Mouse (Mus musculus): ENCODE data around the gene Lrtm1.

Lrtm1 gene

DNA sequence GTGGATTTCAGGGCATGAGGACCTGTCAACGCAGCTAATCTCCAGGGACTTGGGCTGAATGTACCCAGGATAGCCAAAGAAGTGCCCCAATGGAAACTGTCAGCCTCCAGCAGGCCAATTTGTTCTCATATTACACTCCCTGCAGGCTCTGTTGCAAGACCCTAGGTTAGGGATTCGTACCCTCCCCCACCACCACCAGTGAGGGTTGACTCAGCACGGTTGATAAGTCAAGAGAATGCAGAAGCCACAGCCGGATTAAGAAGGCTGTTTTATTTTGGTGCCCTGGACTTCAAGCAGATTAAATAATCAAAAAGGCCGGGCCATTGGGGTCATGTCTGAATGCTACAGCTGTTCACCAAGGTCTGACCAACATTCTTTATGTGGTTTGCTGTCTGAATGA is at the start of gene Lrtm1:
Lrtm1 (plus strand) TSS at position 326 of the 400 bp plus-strand sequence.
- peak; percentile 47 for DNase-seq (ENCODE audit: low spot score)

DNA sequence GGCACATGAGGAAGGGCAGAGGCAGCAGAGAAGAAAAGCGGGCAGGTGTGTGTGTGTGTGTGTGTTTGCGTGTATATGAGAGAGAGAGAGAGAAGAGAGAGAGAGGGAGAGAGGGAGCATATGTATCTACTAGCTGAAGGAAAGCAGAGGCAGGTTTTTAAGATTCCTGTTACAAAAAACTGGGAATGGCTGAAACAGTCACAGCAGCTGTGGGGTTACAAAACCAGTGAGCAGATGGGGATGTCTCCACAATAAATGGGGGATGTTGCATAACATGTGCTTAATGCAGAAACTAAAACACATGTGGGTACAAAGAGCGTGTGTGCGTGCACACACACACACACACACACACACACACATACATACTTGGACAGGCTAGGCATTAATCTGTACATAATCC is 48.8 kb upstream of the Lrtm1 start:
- DNase-seq (ENCODE audit: low spot score), result no peak

DNA sequence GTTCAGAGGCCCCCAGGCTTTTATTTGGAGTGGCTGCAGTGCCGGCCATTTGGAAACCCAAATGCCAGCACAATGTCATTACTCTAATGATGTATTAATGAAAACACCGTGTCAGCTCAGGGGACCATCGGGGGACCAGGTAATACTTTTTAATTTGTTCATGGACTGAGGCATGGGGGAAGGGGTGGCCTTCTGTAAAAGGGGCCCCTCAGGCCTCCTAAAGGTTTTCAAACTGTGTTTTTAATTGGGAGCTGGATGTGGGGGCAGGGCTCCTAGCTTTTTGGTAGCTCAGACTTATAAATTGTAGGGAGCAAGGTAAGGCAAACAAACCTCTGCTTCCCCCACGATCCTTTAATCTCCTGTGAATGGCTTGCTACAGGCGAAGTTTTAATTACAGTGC is 45.4 kb upstream of the Lrtm1 start:
- DNase-seq (ENCODE audit: low spot score), result no peak

DNA sequence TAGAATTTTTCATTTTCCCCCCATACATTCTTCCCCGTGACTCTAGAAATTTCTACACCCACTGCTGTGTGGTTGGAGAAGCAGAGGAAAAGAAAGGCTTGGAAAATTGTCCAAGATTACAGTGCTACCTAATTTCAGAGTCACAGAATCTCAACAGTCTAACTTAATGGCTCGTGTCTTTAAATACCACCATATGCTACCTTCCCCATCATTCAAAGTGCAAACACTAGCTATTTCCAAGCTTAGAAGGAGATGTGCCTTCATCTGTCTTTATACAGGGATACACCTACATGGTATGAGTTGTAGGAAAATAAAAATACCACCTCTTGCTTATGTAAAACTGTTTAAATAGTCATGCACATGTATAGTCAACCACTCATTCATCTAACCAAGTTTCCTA is 38.8 kb upstream of the Lrtm1 start:
- no peak for DNase-seq (ENCODE audit: low spot score)

DNA sequence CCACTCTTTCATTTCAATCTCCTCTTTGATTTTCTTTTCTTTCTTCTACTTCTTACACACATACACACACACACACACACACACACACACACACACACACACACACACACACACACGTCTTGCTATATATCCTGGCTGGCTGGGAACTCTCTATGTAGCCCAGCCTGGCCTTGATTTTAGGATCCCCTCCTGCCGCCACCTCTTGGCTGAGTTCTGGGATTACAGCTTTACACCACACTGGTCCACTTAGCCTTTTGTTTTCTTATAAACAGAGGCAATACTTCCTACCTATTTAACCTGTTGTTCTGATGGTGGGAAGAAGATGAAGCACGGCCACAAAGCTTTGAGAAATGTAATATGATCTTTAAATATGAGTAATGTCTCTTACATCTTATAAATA is 37.5 kb upstream of the Lrtm1 start:
- no peak for DNase-seq (ENCODE audit: low spot score)

DNA sequence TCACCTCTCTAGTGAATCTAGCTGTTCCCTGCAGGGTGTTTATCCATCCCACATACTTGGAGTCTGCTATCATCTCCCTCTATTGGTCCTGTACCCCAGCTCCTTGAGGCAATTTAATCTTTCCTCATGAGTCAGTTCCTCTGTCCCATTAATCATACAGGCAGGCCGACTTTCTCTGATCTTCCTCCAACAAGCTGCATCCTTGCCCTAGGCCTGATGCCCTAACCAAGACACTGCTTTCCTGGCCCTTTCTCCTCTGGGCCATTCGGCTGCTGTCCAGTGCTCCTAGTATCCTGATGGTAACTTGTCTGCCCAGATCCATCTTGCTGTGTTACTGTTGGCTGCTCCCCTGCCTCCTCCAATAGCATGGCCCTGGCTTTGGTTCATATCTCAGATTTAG is 33.7 kb upstream of the Lrtm1 start:
- DNase-seq (ENCODE audit: low spot score), result no peak

DNA sequence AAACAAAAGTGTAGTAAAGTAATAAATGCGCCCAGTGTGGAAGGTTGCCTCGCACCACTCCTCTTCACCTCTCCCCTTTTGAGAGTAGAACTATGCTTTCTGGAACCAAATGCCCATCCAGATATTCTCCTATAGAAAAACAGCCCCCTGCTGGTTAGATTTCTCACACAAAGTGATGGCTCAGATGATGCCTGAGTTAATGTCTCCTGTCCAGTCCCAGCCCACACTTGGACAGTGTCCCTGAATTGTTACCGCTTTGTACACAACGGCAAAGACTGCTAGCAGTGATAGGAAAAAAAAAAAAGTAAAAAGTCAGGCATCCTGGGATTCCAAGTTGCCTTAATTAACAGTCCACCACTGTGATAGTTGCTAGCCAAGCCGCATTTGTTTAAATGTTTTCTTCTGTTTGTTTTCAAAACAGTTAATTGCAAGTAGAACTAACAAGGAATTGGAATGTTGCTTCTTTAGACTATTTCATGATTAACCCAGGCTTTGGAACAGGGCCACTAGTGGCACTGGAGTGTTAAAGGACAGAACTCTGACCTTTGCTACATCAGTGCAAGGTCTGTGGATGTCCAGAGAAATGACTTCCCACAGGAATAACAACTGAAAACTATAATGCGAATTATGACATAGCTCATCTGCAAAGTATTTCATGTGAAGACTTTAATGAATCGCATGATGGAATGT is 29.7 kb upstream of the Lrtm1 start:
- DNase-seq (ENCODE audit: low spot score), result no peak

DNA sequence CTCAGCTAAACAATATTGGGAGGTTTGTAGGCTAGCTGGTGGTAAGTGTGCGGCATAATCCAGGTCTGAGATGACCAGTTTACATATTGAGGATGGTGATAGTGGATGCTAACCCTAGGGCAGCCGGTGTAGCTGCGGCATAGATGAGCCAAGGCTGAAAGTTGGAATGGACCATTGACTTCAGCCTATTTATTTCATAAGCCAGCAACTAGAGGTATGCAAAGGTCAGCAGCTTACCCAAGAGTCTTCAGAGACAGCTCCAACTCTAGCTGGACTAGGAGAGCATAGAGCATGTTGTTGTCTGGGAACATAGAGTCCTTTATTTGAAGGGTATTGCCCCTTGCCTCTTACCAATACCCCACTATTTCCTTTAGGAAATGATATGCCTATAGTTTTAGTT is 21.4 kb upstream of the Lrtm1 start:
- DNase-seq (ENCODE audit: low spot score), result no peak

DNA sequence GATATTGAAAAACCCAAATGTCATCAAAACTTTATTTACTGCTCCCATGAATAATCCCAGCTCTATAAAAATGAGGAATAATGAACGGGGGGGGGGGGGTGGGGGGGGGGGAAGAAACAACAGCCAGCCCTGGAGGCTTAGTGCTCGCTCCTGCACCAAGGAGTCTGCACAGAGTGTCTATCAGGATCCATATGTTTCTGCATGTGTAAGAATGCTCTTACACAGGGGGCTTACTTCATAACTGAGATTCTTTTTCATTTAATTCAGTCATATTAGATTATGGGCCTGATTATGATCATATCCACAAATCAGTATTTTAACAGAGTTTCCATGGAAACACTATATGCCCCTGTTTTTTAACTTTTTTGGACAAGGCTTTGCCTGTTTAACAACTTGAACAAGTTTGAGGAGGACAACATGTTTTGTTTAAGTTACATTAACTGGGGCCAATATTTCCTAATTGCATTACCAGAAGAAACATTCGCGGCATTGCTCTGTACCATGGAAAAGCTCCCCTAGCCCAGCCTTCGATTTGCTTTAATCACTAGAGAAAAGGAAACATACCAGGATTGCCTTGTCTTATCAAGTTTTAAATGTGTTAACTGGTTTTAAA is 12.7 kb upstream of the Lrtm1 start:
- DNase-seq (ENCODE audit: low spot score), result no peak

DNA sequence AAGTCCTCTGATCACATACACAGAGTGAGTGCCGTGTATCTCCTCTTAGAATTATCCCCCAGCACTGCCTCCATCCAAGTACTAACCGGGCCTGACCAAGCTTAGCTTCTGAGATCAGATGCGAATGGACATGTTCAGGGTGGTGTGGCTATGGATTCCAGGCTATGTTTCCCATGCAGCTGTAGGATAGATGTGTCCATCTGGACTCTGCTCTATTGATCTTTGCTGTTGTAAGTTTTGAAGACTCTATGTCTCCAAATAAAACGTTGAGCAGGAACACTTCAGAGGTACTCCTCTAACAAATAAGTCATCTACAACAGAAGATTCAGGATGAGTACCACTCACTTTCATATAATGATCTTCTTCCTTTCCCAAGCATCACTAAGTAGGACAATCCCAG is 8.4 kb upstream of the Lrtm1 start:
- DNase-seq (ENCODE audit: low spot score), result no peak

DNA sequence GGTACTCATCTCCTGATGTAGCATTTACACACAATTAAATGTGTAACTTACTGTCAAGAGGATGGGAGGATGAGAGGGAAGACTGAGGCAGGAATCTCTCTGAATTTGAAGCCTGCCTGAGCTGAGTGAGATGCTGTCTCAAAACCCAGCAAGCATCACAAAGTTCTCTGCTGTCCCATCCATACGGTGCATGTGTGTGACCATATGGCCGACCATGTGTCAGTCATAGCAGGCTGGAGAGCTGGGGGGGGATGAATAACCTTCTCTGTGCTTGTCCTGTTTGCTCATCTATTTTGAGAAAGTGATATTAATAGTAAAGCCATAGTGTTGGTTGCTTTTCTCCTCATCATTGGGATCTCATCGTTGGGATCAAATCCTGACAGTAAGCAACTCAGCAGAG is 4.8 kb upstream of the Lrtm1 start:
- DNase-seq (ENCODE audit: low spot score), result no peak

DNA sequence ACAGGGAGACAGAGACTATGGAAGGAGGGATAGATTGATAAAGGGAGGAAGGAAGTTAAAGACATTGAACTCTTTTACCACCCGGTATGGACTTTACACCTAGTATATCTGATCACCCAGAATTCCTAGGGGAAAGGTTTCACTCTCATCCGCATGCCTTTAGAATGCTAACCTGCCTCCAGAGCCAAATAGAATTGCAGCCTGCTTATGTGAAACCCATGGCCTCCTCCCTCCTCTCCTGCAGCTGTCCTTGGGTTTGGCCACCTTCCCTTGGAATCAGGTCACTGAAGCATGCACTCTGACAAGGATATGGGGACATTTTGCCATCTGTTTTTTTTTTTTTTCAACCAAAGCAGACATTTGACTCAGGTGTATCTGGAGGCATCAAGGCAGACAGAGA is 3.3 kb upstream of the Lrtm1 start:
- DNase-seq (ENCODE audit: low spot score), result no peak

DNA sequence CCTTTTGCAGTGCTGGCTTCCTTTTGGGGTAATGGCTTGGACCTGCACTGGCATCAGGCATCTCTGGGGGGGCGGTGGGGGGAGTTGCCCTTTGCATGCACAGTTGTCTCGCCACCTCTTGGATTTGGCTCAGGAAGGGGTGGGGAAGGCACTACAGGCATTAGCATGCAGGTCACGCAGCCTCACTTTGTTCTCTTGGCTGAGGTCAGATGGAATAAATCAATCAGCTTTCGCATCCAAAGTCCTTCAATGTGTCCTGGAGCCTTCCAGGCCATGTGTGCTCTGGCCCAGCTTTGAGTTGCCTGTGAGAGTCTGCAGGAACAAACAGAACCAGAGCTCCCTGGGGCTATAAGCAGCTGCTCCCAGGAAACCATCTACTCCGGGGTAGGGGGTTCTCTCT is 2.1 kb upstream of the Lrtm1 start:
- no peak for DNase-seq (ENCODE audit: low spot score)

DNA sequence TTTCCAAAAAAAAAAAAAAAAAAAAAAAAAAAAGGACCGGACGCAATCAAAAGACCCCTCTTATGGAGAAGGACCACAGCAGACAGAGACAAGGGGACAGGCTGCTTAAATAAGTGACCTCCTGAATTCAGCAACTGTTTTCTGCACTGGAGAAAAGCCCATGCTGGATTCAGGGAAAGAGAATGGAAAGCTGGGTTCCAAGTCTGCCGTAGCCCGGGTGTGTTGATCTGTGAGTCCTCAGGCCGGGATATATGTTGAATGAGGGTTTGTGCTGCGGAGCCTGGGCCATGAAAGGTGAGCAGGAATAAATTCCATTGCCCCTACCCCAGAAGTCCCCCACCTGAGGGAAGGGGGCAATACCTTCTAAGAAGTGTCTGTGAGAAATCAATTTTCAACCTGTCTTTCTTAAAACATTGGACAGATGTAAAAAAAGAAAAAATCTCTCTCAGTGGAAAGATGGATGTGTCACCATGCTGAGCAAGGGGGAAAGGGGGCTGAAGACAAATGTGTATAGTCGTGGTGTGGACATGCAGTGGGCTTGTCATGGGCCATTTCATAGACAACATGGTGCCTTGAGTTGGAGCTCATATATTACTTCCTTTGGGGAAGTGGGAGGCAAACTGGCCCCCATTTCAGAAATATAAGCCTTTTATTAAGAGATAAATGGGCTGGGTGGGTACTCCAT is 450 bp downstream of the Lrtm1 start:
- no peak for DNase-seq (ENCODE audit: low spot score)

DNA sequence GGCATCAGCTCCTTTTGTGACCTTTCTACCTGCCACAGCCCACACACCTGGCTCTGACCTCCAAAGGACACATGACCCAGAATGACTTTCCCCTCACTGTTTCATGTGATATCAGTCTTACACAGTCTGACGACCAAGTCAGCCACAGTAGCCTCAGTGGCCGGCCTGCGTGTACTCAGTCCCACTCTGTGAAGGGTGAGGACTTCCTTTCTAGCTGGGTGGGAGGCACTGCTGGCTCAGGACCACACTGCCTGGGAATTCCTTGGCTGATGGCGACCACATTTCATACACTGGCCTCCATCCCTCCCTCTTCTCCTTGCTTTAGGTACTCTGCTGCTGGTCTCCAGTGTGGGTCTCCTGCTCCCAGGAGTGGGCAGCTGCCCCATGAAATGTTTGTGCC is 3.3 kb downstream of the Lrtm1 start:
- DNase-seq (ENCODE audit: low spot score), result no peak

DNA sequence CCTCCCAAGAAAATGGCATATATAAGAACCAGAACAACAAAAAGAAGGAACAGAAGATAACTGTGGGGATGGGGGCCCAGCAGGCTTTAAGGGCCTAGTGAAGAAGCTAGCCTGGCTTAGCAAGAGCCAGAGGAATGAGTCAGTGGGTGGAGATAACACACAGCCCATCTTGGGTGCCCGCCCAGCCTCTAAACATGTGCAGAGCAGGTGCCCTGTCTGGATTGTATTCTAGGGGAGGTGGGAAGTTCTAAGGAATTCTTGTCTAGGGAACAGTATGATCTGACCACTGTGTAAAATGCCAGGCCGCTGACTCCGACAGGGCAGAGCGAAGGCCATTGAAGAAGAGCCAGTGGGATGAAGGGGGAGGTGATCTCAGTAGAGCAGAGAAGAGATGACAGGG is 5.2 kb downstream of the Lrtm1 start:
- DNase-seq (ENCODE audit: low spot score), result no peak

DNA sequence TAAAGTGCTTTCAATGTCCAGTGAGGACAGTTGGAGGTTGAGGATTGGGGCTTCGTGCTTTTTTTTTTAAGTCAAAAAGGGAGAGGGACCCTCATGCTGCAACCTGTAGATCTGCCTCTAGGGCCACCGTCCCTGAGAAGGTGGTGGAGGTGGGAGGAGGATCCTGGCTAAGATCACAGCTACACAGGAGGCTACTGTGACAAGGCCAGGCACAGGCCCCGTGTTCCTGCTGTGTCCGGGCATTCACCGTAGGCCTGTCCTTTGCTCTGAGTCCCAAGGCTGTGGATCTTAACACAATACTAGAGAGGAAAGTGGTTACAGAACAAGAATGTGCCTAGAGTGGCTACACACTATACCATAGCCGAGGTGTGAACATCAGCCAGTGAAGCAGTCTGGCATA is 7.3 kb downstream of the Lrtm1 start:
- DNase-seq (ENCODE audit: low spot score), result no peak

DNA sequence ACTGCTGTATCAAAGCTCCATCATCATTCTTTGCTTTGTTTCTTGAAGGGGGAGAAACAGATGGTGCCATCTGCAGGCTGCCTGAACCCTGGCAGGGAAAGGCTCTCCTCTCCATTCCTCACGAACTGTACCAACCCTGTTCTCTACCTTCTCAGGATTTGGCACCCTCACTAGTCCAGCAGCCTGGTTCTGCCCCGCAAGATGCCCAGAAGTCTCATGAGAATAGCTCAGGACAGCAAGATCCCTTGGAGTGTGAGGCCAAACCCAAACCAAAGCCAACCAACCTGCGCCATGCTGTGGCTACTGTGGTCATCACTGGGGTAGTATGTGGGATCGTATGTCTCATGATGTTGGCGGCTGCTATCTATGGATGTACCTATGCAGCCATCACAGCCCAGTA is 9.3 kb downstream of the Lrtm1 start:
- no peak for DNase-seq (ENCODE audit: low spot score)

DNA sequence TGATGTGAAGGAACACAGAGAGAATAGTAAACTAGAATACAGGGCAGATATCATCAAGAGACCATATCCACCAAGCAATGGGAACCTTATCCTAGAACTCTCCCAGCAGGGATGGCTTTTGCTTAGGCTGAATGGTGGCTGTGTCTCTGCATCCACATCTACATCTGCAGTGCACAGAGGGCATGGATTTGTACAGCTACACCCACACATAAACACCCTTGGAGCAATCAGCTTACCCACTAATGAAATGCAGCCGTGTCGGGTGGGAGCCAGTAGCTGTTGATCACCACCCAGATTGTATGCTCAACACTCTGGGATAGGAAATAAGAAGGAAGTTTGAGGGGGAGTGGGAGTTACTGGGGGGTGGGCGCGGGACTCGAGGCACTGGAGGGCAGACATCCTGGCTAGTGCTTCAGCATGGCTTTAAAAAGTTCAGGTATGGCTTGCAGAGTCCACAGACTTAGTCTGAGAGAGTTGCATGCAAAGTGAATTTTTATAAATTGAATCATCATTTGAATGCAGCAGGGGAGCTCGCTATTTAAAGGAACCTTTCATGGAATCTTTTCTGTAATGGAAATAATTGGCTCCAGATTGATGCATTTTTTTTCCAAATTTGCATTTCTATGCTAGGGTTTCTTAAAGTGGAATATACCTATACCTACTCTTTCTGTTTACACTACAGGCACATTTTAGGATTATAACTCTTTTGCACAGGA is 10.5 kb downstream of the Lrtm1 start:
- DNase-seq (ENCODE audit: low spot score), result no peak

DNA sequence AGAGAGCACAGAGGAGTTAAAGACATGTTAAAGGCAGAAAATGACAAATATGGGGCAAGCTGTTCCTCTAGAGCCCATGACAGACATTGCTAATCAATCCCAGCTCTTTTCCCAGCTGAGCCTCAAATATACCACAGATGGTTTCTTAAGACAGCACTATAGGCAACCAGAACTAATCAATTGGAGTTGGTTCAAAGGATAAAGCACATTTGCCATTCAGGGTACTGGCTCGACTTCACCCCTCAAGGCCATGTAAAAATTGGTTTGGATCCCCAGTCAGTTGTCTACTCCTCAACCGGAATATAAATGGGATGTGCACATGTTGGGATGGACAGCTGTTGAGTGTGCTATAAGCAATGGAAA is 11.1 kb downstream of the Lrtm1 start:
- no peak for DNase-seq (ENCODE audit: low spot score)

DNA sequence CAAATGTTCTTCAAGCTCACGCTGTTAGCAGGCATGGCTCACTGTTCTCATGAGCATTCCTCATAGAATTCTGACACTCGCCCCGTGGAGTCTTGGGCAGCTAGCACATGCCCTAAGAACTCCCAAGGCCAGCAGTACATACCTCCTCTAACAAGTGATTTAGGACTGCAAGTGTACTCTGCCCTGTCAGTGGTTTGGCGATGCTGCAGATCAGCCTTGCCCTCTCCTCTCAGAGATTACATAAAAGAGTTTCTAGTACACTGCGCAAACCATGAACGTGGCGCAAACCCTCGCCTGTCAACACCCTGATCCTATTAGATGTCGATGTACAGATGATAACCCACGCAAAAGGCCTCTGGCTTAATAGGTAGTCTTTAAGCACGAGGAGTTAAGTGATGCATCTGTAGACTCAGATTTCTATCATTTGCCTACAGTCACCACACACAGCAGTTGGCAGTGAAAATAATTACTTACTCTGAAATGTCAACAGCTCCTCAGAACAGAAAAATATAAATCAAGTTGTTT is 11.9 kb downstream of the Lrtm1 start:
- DNase-seq (ENCODE audit: low spot score), result no peak

DNA sequence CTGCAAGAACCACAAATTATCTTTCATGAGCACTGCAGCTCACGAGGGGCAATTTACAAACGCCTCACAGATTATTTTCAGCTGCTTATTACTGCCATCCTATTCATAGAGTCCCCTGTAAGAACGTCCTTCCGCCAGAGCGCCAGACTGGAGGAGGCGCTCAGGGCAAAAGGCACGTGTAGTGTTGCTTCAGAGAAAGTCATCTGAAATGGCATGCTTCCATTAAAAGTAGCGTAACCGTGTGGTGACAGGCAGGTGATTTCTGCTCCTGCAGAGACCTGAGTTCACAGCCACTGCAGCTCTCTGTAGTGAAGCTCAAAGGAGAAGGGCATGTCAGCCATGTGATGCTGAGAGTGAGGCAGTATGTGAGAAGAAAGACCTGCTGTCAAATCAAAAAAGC is 12.5 kb downstream of the Lrtm1 start:
- DNase-seq (ENCODE audit: low spot score), result no peak

DNA sequence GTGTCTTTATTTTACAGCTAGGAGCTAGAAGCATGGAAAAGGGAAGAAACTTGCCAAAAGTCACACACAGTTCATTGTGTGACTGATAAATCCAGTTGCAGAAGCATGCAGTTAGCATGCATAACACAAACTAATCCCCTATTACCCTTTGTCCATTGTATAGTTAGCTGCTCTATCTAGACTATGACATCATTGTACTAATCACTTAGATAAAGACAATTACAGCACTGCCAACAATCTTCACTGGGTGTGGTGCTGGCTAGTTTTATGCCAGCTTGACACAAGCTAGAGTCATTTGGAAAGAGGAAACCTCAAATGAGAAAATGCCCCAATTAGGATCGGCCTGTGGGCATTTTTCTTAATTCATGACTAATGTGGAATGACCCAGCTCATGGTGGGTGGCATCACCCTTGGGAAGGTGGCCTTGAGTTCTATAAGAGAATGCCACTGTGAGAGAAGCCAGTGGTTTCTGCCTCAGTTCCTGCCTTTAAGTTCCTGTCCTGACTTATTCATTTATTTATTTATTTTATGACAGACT is 13.9 kb downstream of the Lrtm1 start:
- no peak for DNase-seq (ENCODE audit: low spot score)

All from yolk sac, embryonic 10.5 days (tissue).